In the genomic region with DNA sequence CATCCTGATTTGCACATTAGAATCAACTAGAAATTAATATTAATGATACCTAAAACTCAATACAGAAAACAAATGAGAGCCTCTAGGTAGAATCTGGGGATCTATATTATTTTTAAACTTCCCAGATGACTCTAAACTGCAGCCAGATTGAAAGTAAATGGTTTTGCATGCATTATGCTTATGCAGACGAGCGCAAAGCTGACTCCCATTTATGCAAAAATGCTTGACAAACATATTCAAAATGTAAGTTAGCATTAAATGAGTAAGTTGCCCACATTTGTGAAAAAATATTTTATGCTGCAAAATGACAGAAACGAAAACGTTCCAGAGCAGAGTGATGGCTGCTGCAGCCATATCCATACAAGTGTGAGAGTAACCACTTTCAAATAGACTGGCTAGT, we compare ENCODE assay signal across 22 mouse cellular contexts.
DNase-seq lines count a peak whose midpoint lies in the region; ATAC-seq lines count a peak whose summit lies in the region.
"Had no signal": no experiment of that assay in that cellular context is flagged by ENCODE, and none has a peak within 500 bp of the region (broad histone marks: within the 10 kb centered on the region; RNA-seq: fewer than 3 reads in every experiment).

No protein-coding gene starts in this region.

- 0 out of 2 replicates have a peak overlapping the region, but pooled peaks have one; percentile 39 for H3K27ac ChIP-seq in forebrain, embryonic 16.5 days (ENCODE audit: low read length)
- H3K27ac ChIP-seq in forebrain, embryonic 11.5 days (ENCODE audit: low read depth, low read length), result no peak overlapping the region
- H3K27ac ChIP-seq: forebrain, embryonic 10.5 days; forebrain, embryonic 15.5 days; heart, adult 2 months; heart, embryonic 10.5 days; heart, embryonic 13.5 days; hindbrain, embryonic 14.5 days had no signal

- H3K4me1 ChIP-seq in forebrain, embryonic 16.5 days (replicated peaks; ENCODE audit: control insufficient read depth, insufficient read depth, low read length), result no peaks in the 10 kb centered on the region
- no peaks in the 10 kb centered on the region for H3K4me1 ChIP-seq in forebrain, embryonic 11.5 days (replicated peaks; ENCODE audit: control insufficient read depth, insufficient read depth, low read length)
- H3K4me1 ChIP-seq: forebrain, embryonic 10.5 days; forebrain, embryonic 15.5 days; heart, embryonic 10.5 days; heart, embryonic 13.5 days had no signal

- H3K36me3 ChIP-seq in forebrain, embryonic 16.5 days (ENCODE audit: control insufficient read depth, insufficient read depth), result no peaks in the 10 kb centered on the region
- H3K36me3 ChIP-seq in forebrain, embryonic 11.5 days (ENCODE audit: control insufficient read depth, insufficient read depth, low read length), result no peaks in the 10 kb centered on the region
- H3K36me3 ChIP-seq: forebrain, embryonic 10.5 days; forebrain, embryonic 15.5 days; heart, embryonic 10.5 days; heart, embryonic 13.5 days had no signal

- H3K27me3 ChIP-seq in forebrain, embryonic 16.5 days (replicated peaks; ENCODE audit: control insufficient read depth, insufficient read depth, low read length), result no peaks in the 10 kb centered on the region
- no peaks in the 10 kb centered on the region for H3K27me3 ChIP-seq in forebrain, embryonic 11.5 days (ENCODE audit: control insufficient read depth, insufficient read depth, low read length)
- H3K27me3 ChIP-seq: forebrain, embryonic 15.5 days; heart, embryonic 13.5 days had no signal

- H3K4me2 ChIP-seq in forebrain, embryonic 16.5 days (ENCODE audit: low read length), result no peak overlapping the region
- no peak overlapping the region for H3K4me2 ChIP-seq in forebrain, embryonic 11.5 days (ENCODE audit: low read depth, low read length, severe bottlenecking)
- H3K4me2 ChIP-seq: forebrain, embryonic 15.5 days; heart, embryonic 13.5 days; hindbrain, embryonic 14.5 days had no signal

- WGBS in forebrain, embryonic 16.5 days, result 81% methylated on average over 4 of the region's 4 CpGs
- WGBS in forebrain, embryonic 11.5 days, result 89% methylated on average over 4 of the region's 4 CpGs

- H3K9me3 ChIP-seq in forebrain, embryonic 16.5 days (ENCODE audit: control insufficient read depth, low read length), result no peaks in the 10 kb centered on the region
- H3K9me3 ChIP-seq in forebrain, embryonic 11.5 days (ENCODE audit: control insufficient read depth, low read length), result no peaks in the 10 kb centered on the region
- H3K9me3 ChIP-seq: forebrain, embryonic 10.5 days; forebrain, embryonic 15.5 days; heart, embryonic 10.5 days; heart, embryonic 13.5 days had no signal

- no peak overlapping the region for H3K4me3 ChIP-seq in forebrain, embryonic 16.5 days (replicated peaks; ENCODE audit: low read length)
- H3K4me3 ChIP-seq in forebrain, embryonic 11.5 days (ENCODE audit: low read depth, low read length), result no peak overlapping the region
- H3K4me3 ChIP-seq: forebrain, embryonic 10.5 days; forebrain, embryonic 15.5 days; heart, adult 2 months; heart, embryonic 10.5 days; heart, embryonic 13.5 days had no signal

- no peak overlapping the region for H3K9ac ChIP-seq in forebrain, embryonic 16.5 days (replicated peaks; ENCODE audit: low read depth, low read length)
- no peak overlapping the region for H3K9ac ChIP-seq in forebrain, embryonic 11.5 days (ENCODE audit: low read length)
- H3K9ac ChIP-seq: forebrain, embryonic 15.5 days; heart, embryonic 13.5 days; hindbrain, embryonic 14.5 days had no signal

- intact Hi-C loops in left cerebral cortex, postnatal 36 days (cut with DNase I), result no loop called here

- no peak for DNase-seq in forebrain, embryonic 11.5 days (ENCODE audit: low spot score)
- DNase-seq in left cerebral cortex, adult 11 months (ENCODE audit: low spot score), result peak; percentile 9
- DNase-seq in left cerebral cortex, postnatal 36 days (ENCODE audit: low spot score in 2 of 2), result no peak
- peak; percentile 5 for DNase-seq in right cerebral cortex, postnatal 14 days
- DNase-seq in right cerebral cortex, postnatal 25 days, result no peak
- DNase-seq: adrenal gland, adult 8-10 months; adrenal gland, postnatal 25 days; cerebellum, adult 18-20 months; cerebellum, adult 9-10 months; cerebellum, postnatal 14 days; gastrocnemius, postnatal 10 days; gastrocnemius, postnatal 36 days; heart, adult 2 months; heart, postnatal 14 days; heart, postnatal 4 days had no signal

- ATAC-seq in forebrain, embryonic 16.5 days, result peak; percentile 49
- ATAC-seq in forebrain, embryonic 11.5 days (replicated peaks; ENCODE audit: low FRiP score), result no peak
- ATAC-seq: activated CD4-positive, CD25-positive, alpha-beta regulatory T cell, adult 4 months; forebrain, embryonic 15.5 days had no signal

Comparison
In these comparisons a context has a peak if more than half of its experiments do, and no peak if none do; other contexts are left out.
1. DNase-seq: peak in left cerebral cortex, adult 11 months (single experiment) and right cerebral cortex, postnatal 14 days (single experiment); none in forebrain, embryonic 11.5 days (single experiment), left cerebral cortex, postnatal 36 days (0 of 2) and right cerebral cortex, postnatal 25 days (single experiment).